Mouse (Mus musculus) kidney, adult 2 months (tissue): ENCODE measurements at regions not wholly inside any gene's neighbourhood (a gene's known extent, or its start where the extent isn't known, plus 50 kb on each side); places are given as distances from the start of the nearest gene placed in this dataset.

Experiments
- CTCF ChIP-seq: fragments of 200-500 bp; conservative IDR thresholded peaks from 2 replicates; pipeline ENCODE4 v1.5.1; 2011; ENCODE audit warnings: low read depth, mild to moderate bottlenecking, control low read depth, low read length, moderate library complexity, mixed read lengths; ENCODE audit not compliant: insufficient read depth, insufficient read length
- POLR2A ChIP-seq: fragments of 200-500 bp; IDR thresholded peaks from one replicate; pipeline ENCODE4 v1.6.1; 2011; ENCODE audit warnings: low read depth, low read length, control low read depth

DNA sequence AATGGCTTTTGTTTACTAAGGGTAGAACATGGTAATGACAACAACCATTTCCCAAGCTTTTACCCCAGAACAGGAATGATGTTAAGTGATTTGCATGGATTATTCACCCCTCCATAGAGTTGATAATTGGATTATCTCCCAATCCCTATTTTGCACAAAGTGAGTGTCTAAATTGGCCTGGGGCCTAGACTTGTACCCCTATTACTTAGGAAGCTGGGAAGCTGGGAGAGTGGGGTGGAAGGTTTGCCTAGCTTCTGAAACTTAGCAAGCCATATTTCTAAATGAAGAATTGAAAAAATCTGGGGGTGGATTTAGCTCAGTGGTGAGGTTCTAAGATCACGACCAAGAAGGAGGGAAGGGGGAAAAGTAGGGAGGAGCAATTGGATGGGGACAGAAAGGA is 289.9 kb downstream of the Rngtt start:
- TF ChIP-seq CTCF, result no peak
- no peak for TF ChIP-seq POLR2A
